Mouse (Mus musculus) intestine, postnatal 0 days (tissue): ENCODE results near the gene Rora. TPM values are rescaled to one million over a fixed set of nuclear protein-coding genes. Genes with fewer than 3 reads are reported as not detected.
A peak's percentile ranks its signal among the peaks of the same experiment; 100 is the strongest.

Experiments
- ATAC-seq: fragments of 200-750 bp; cut with Nextera tagmentation; 2 replicates; pipeline ENCODE4 v1.8.0; 2017; ENCODE audit warnings: mild to moderate bottlenecking, moderate TSS enrichment, moderate library complexity
- H3K27ac ChIP-seq: fragments of 300-500 bp; sonication (generic); 2 replicates; pipeline ENCODE4 v1.5.1; 2014; ENCODE audit warnings: mild to moderate bottlenecking, low read depth, low read length, moderate library complexity
- H3K27me3 ChIP-seq: fragments of 300-500 bp; sonication (generic); replicated peaks from 2 replicates; pipeline ENCODE4 v1.6.1; 2014; ENCODE audit warnings: low read length, mixed read lengths; ENCODE audit not compliant: control insufficient read depth, insufficient read depth
- H3K36me3 ChIP-seq: fragments of 300-500 bp; sonication (generic); 2 replicates; pipeline ENCODE4 v1.6.1; 2014; ENCODE audit warnings: mild to moderate bottlenecking, moderate library complexity; ENCODE audit not compliant: control insufficient read depth, insufficient read depth
- H3K4me1 ChIP-seq: fragments of 300-500 bp; sonication (generic); replicated peaks from 2 replicates; pipeline ENCODE4 v1.6.1; 2014; ENCODE audit warnings: antibody characterized with exemption, low read length, mixed read lengths; ENCODE audit not compliant: control insufficient read depth, insufficient read depth
- H3K4me2 ChIP-seq: fragments of 300-500 bp; sonication (generic); replicated peaks from 2 replicates; pipeline ENCODE4 v1.6.1; 2014; ENCODE audit warnings: low read depth, mild to moderate bottlenecking, moderate library complexity
- H3K4me3 ChIP-seq: fragments of 300-500 bp; sonication (generic); 2 replicates; pipeline ENCODE4 v1.5.1; 2014; ENCODE audit warnings: low read depth, low read length
- H3K9ac ChIP-seq: fragments of 300-500 bp; sonication (generic); 2 replicates; pipeline ENCODE4 v1.6.1; 2014; ENCODE audit warnings: mild to moderate bottlenecking, low read depth, low read length
- H3K9me3 ChIP-seq: fragments of 300-500 bp; sonication (generic); 2 replicates; pipeline ENCODE4 v1.6.1; 2016; ENCODE audit warnings: mixed run types; ENCODE audit not compliant: control insufficient read depth
- CTCF ChIP-seq: sonication (generic); IDR thresholded peaks from 2 replicates; pipeline ENCODE4 v1.5.1; 2016; ENCODE audit warnings: low read depth, mild to moderate bottlenecking, control low read depth, antibody characterized with exemption, moderate library complexity
- WGBS: fragments of 180-500 bp; shearing (Covaris S2); extraction: QIAGEN DNeasy Blood & Tissue Kit; methylation state at CpG from one replicate; pipeline ENCODE4 v1.1.7; 2014; 5-methylcytosine and 5-hydroxymethylcytosine counted together
- polyA plus RNA-seq: library from polyadenylated mRNA; unstranded; fragments of >200 nt; fragmentation: Nextera tagmentation; extraction: Ambion mirVana; gene quantifications from 2 replicates; pipeline ENCODE4 v1.2.1, GENCODE M21; 2015

Gene Rora
- polyA plus RNA-seq, 1 experiment from 2014 or later, result 4.7 TPM

- H3K4me2 ChIP-seq, result no peak overlapping the region
- H3K27me3 ChIP-seq, result peaks cover 27% of the 10 kb centered on the region
- H3K27ac ChIP-seq, result no peak overlapping the region
- no peak overlapping the region for H3K9ac ChIP-seq
- H3K4me1 ChIP-seq, result no peaks in the 10 kb centered on the region
- 84% methylated on average over 1 of the region's 1 CpGs for WGBS
- TF ChIP-seq CTCF, result no peak
- no peaks in the 10 kb centered on the region for H3K36me3 ChIP-seq
- H3K9me3 ChIP-seq, result no peaks in the 10 kb centered on the region
- no peak overlapping the region for H3K4me3 ChIP-seq
- no peak for ATAC-seq
Measured at GRCm38 (mm10) chr9:69288113-69288512, 634.5 kb downstream of the Rora start.

DNA sequence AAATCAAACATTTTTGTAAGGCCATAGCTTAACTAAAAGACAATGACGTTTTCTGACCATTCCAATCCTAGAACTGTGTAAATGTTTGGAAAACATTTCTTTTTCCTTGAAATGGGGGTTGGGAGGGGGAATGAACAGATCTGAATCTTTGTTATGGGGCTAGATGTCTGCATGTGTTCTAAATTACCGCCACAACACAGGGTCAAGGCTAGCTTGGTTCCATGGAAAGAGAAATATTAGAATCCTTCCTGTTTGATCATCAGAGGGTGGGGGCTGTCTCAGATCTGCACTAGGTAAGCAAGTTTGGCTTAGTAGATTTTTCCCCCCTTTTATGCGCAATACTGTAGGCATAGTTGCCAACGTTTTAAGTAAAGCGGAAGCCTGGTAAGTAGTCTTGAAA lies 635.0 kb downstream of the Rora start:
- no peak overlapping the region for H3K9ac ChIP-seq
- H3K4me3 ChIP-seq, result no peak overlapping the region
- H3K36me3 ChIP-seq, result no peaks in the 10 kb centered on the region
- no peak overlapping the region for H3K4me2 ChIP-seq
- no peak overlapping the region for H3K27ac ChIP-seq
- 54% methylated on average over 5 of the region's 5 CpGs for WGBS
- H3K9me3 ChIP-seq, result no peaks in the 10 kb centered on the region
- no peak for TF ChIP-seq CTCF
- no peaks in the 10 kb centered on the region for H3K4me1 ChIP-seq
- peaks cover 29% of the 10 kb centered on the region for H3K27me3 ChIP-seq
- ATAC-seq, result no peak

- Histone ChIP-seq H3K9ac (peak overlapping the region; percentile 61), H3K36me3 (no peaks in the 10 kb centered on the region), H3K4me3 (peak overlapping the region; percentile 77), H3K27me3 (peaks cover 32% of the 10 kb centered on the region), H3K4me2 (peak overlapping the region; percentile 99), H3K27ac (no peak overlapping the region), H3K4me1 (no peaks in the 10 kb centered on the region), H3K9me3 (no peaks in the 10 kb centered on the region)
- TF ChIP-seq CTCF, result peak; percentile 32; the same call in 1 of the 2 replicates
- ATAC-seq, result peak; percentile 87
- WGBS, result 1% methylated on average over 54 of the region's 59 CpGs
Measured at GRCm38 (mm10) chr9:69289056-69290017, 635.8 kb downstream of the Rora start.

GRCm38 (mm10) chr9:69290018-69290880 lies 636.7 kb downstream of the Rora start:
- Histone ChIP-seq H3K27me3 (peaks cover 32% of the 10 kb centered on the region), H3K4me3 (peak overlapping the region; percentile 77), H3K4me1 (no peaks in the 10 kb centered on the region), H3K27ac (no peak overlapping the region), H3K9me3 (no peaks in the 10 kb centered on the region), H3K36me3 (no peaks in the 10 kb centered on the region), H3K9ac (peak overlapping the region; percentile 61), H3K4me2 (peak overlapping the region; percentile 99)
- peak; percentile 32; the same call in 1 of the 2 replicates for ATAC-seq
- WGBS, result under 1% methylated on average over 60 of the region's 73 CpGs
- TF ChIP-seq CTCF, result no peak

GRCm38 (mm10) chr9:69290881-69291450 lies 637.4 kb downstream of the Rora start:
- no peak for ATAC-seq
- Histone ChIP-seq H3K9me3 (no peaks in the 10 kb centered on the region), H3K4me2 (peak overlapping the region; percentile 99), H3K9ac (peak overlapping the region; percentile 61), H3K27ac (no peak overlapping the region), H3K27me3 (peaks cover 32% of the 10 kb centered on the region), H3K4me1 (no peaks in the 10 kb centered on the region), H3K4me3 (peak overlapping the region; percentile 77), H3K36me3 (no peaks in the 10 kb centered on the region)
- no peak for TF ChIP-seq CTCF
- WGBS, result 3% methylated on average over 29 of the region's 29 CpGs

GRCm38 (mm10) chr9:69291451-69291850 lies 637.9 kb downstream of the Rora start:
- Histone ChIP-seq H3K4me3 (peak overlapping the region; percentile 77), H3K27ac (no peak overlapping the region), H3K4me1 (no peaks in the 10 kb centered on the region), H3K9me3 (no peaks in the 10 kb centered on the region), H3K4me2 (peak overlapping the region; percentile 99), H3K36me3 (no peaks in the 10 kb centered on the region), H3K9ac (no peak overlapping the region), H3K27me3 (peaks cover 32% of the 10 kb centered on the region)
- no peak for ATAC-seq
- TF ChIP-seq CTCF, result no peak
- 19% methylated on average over 13 of the region's 13 CpGs for WGBS
